Mouse (Mus musculus) midbrain, embryonic 15.5 days (tissue): ENCODE data around the gene Ogt. TPM values are rescaled to one million over a fixed set of nuclear protein-coding genes. Genes with fewer than 3 reads are reported as not detected.

Experiments used
- ATAC-seq: fragments of 200-750 bp; cut with Nextera tagmentation; replicated peaks from 2 replicates; pipeline ENCODE4 v1.8.0; 2017; ENCODE audit warnings: moderate TSS enrichment
- H3K27ac ChIP-seq: fragments of 300-500 bp; sonication (generic); 2 replicates; pipeline ENCODE4 v1.5.1; 2015; ENCODE audit warnings: mild to moderate bottlenecking, inconsistent platforms
- H3K27me3 ChIP-seq: fragments of 300-500 bp; sonication (generic); replicated peaks from 2 replicates; pipeline ENCODE4 v1.6.1; 2015; ENCODE audit warnings: inconsistent platforms
- H3K36me3 ChIP-seq: fragments of 300-500 bp; sonication (generic); replicated peaks from 2 replicates; pipeline ENCODE4 v1.6.1; 2015; ENCODE audit warnings: inconsistent platforms
- H3K4me1 ChIP-seq: fragments of 300-500 bp; sonication (generic); 2 replicates; pipeline ENCODE4 v1.6.1; 2015; ENCODE audit warnings: inconsistent platforms
- H3K4me2 ChIP-seq: fragments of 300-500 bp; sonication (generic); 2 replicates; pipeline ENCODE4 v1.6.1; 2015; ENCODE audit warnings: inconsistent platforms, mild to moderate bottlenecking, moderate library complexity
- H3K4me3 ChIP-seq: fragments of 300-500 bp; sonication (generic); 2 replicates; pipeline ENCODE4 v1.5.1; 2015; ENCODE audit warnings: mild to moderate bottlenecking, inconsistent platforms
- H3K9ac ChIP-seq: fragments of 300-500 bp; sonication (generic); 2 replicates; pipeline ENCODE4 v1.6.1; 2015; ENCODE audit warnings: mild to moderate bottlenecking, inconsistent platforms
- H3K9me3 ChIP-seq: fragments of 300-500 bp; sonication (generic); 2 replicates; pipeline ENCODE4 v1.6.1; 2016; ENCODE audit warnings: inconsistent platforms
- WGBS: fragments of 180-500 bp; shearing (Covaris S2); methylation state at CpG from one replicate; pipeline ENCODE4 v1.1.7; 2015; ENCODE audit warnings: mixed read lengths; 5-methylcytosine and 5-hydroxymethylcytosine counted together
- polyA plus RNA-seq: library from polyadenylated mRNA; unstranded; fragments of >200 nt; fragmentation: Nextera tagmentation; extraction: Ambion mirVana; gene quantifications from 2 replicates; pipeline ENCODE4 v1.2.1, GENCODE M21; 2015

Gene Ogt
- polyA plus RNA-seq, 1 experiment from 2014 or later, result 222 TPM

DNA sequence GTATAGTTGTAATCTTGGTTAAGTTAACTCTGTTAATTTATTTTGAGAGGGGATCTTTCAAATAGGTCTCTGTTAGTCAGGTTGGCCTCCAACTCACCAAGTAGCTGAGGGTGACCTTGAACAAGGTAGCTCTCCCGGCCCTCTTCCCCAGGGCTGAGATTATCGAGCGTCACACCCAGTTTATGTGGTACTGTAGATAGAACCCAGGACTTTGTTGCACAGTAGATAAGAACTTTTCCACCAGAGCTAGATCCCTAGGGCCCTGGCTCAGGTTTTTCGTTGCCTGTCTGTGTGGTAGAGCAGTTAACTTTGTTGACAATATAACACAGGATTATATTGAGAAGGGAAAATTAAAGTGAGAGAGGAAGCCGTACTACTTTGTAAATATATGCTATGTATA lies 6.8 kb downstream of the Ogt start:
- 86% methylated on average over 5 of the region's 5 CpGs for WGBS
- H3K27me3 ChIP-seq, result no peaks in the 10 kb centered on the region
- H3K4me2 ChIP-seq, result no peak overlapping the region
- no peaks in the 10 kb centered on the region for H3K9me3 ChIP-seq
- ATAC-seq, result no peak
- no peaks in the 10 kb centered on the region for H3K36me3 ChIP-seq
- H3K4me1 ChIP-seq, result peaks cover 14% of the 10 kb centered on the region
- H3K9ac ChIP-seq, result no peak overlapping the region
- H3K27ac ChIP-seq, result no peak overlapping the region
- H3K4me3 ChIP-seq, result no peak overlapping the region

DNA sequence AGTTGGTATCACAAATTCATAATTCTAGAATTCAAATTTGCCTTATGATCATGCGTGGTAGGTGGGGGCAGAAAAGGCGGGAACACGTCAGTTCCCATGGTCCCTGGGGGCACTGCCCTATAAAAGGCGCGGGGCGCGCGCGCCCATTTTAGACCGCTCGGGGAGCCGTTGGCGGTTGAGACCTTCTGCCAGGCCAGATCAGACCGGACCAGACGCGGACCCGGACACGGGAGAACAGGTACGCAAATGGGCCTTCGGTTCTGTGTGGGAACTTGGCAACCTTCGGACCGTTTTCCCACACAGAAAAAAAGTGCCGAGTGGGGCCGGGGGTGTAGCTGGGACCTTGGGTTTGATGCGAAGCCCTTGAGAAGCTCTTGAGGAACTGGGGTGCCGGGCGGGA lies 55.8 kb downstream of the Ogt start:
- no peak for ATAC-seq
- no peaks in the 10 kb centered on the region for H3K9me3 ChIP-seq
- 94% methylated on average over 27 of the region's 27 CpGs for WGBS
- no peak overlapping the region for H3K9ac ChIP-seq
- no peak overlapping the region for H3K27ac ChIP-seq
- H3K4me1 ChIP-seq, result no peaks in the 10 kb centered on the region
- no peak overlapping the region for H3K4me2 ChIP-seq
- no peak overlapping the region for H3K4me3 ChIP-seq
- no peaks in the 10 kb centered on the region for H3K27me3 ChIP-seq
- H3K36me3 ChIP-seq, result no peaks in the 10 kb centered on the region

- WGBS, result 76% methylated on average over 50 of the region's 54 CpGs
- ATAC-seq, result no peak
Measured at GRCm38 (mm10) chrX:101697537-101697936, 57.7 kb downstream of the Ogt start.

DNA sequence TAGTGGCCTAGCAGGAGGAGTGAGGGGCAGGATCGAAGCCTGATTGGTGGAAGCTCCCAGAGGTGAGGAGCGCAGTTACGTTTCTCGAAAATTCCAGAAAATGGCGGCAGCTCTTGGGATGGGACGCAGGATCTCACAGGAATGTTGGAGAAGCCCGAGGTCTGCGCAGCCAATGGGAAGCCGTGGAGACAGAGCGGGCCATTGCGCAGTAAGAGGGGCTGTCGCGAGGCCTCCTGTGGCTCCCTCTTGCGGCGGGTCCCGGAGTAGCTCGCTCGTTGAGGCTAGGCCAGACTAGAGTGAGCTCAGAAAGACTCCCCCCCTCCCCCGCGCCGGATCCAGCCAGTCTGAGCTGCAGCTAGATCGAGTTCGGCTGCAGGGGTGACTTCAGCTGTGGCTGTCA lies 58.4 kb downstream of the Ogt start:
- no peaks in the 10 kb centered on the region for H3K4me1 ChIP-seq
- H3K4me2 ChIP-seq, result no peak overlapping the region
- no peaks in the 10 kb centered on the region for H3K36me3 ChIP-seq
- no peak overlapping the region for H3K27ac ChIP-seq
- H3K9ac ChIP-seq, result no peak overlapping the region
- H3K4me3 ChIP-seq, result no peak overlapping the region
- H3K9me3 ChIP-seq, result no peaks in the 10 kb centered on the region
- 61% methylated on average over 23 of the region's 23 CpGs for WGBS
- no peak for ATAC-seq
- H3K27me3 ChIP-seq, result no peaks in the 10 kb centered on the region

More at GRCm38 (mm10) chrX:101697537-101697936, 57.7 kb downstream of the Ogt start:
- H3K4me1 ChIP-seq, result no peaks in the 10 kb centered on the region
- no peak overlapping the region for H3K27ac ChIP-seq
- H3K4me2 ChIP-seq, result no peak overlapping the region
- no peak overlapping the region for H3K4me3 ChIP-seq
- H3K9me3 ChIP-seq, result no peaks in the 10 kb centered on the region
- H3K9ac ChIP-seq, result no peak overlapping the region
- H3K27me3 ChIP-seq, result no peaks in the 10 kb centered on the region
- H3K36me3 ChIP-seq, result no peaks in the 10 kb centered on the region

GRCm38 (mm10) chrX:101705111-101705510 lies 65.3 kb downstream of the Ogt start:
- 72% methylated on average over 7 of the region's 7 CpGs for WGBS
- no peak for ATAC-seq
- no peaks in the 10 kb centered on the region for H3K36me3 ChIP-seq

GRCm38 (mm10) chrX:101720401-101720800 lies 80.5 kb downstream of the Ogt start:
- WGBS, result 68% methylated on average over 1 of the region's 1 CpGs
- Histone ChIP-seq H3K4me3 (no peak overlapping the region), H3K27me3 (0 out of 2 replicates have a peak, but pooled peaks cover 7% of the 10 kb centered on the region), H3K36me3 (no peaks in the 10 kb centered on the region), H3K9ac (no peak overlapping the region), H3K4me1 (no peaks in the 10 kb centered on the region), H3K9me3 (no peaks in the 10 kb centered on the region), H3K4me2 (no peak overlapping the region), H3K27ac (no peak overlapping the region)
- no peak for ATAC-seq

More at GRCm38 (mm10) chrX:101705111-101705510, 65.3 kb downstream of the Ogt start:
- no peak overlapping the region for H3K27ac ChIP-seq
- H3K4me2 ChIP-seq, result no peak overlapping the region
- H3K4me3 ChIP-seq, result no peak overlapping the region
- H3K9ac ChIP-seq, result no peak overlapping the region
- H3K9me3 ChIP-seq, result no peaks in the 10 kb centered on the region
- H3K4me1 ChIP-seq, result no peaks in the 10 kb centered on the region
- no peaks in the 10 kb centered on the region for H3K27me3 ChIP-seq

GRCm38 (mm10) chrX:101730010-101730409 lies 90.2 kb downstream of the Ogt start:
- H3K4me2 ChIP-seq, result no peak overlapping the region
- H3K36me3 ChIP-seq, result no peaks in the 10 kb centered on the region
- no peaks in the 10 kb centered on the region for H3K9me3 ChIP-seq
- no peak overlapping the region for H3K9ac ChIP-seq
- H3K27me3 ChIP-seq, result no peaks in the 10 kb centered on the region; the same call in 1 of the 2 replicates
- H3K4me3 ChIP-seq, result no peak overlapping the region
- no peak overlapping the region for H3K27ac ChIP-seq
- no peaks in the 10 kb centered on the region for H3K4me1 ChIP-seq
- no peak for ATAC-seq

DNA sequence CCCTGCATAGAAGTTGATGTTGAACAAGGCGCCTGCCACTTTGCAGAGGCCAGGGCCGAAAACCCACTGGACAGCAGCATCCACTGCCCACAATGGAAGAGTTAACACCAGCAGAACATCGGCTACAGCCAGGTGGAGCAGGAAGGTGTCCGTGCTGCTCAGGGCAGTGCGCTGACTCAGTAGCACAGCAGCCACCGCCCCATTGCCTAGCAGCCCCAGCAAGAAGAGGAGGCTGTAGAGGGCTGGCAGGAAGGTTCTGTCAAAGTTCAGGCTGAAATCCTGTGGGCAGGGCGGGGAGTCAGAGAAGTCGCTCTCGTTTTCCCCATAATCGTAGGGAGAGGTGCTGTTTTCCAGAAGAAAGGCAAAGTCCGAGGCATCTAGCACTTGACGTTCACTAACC lies 92.8 kb downstream of the Ogt start:
- Histone ChIP-seq H3K27me3 (no peaks in the 10 kb centered on the region; the same call in none of the 2 replicates), H3K36me3 (no peaks in the 10 kb centered on the region), H3K4me3 (no peak overlapping the region), H3K27ac (no peak overlapping the region), H3K9me3 (no peaks in the 10 kb centered on the region), H3K4me1 (no peaks in the 10 kb centered on the region), H3K9ac (no peak overlapping the region), H3K4me2 (no peak overlapping the region)
- 86% methylated on average over 12 of the region's 12 CpGs for WGBS
- no peak for ATAC-seq

DNA sequence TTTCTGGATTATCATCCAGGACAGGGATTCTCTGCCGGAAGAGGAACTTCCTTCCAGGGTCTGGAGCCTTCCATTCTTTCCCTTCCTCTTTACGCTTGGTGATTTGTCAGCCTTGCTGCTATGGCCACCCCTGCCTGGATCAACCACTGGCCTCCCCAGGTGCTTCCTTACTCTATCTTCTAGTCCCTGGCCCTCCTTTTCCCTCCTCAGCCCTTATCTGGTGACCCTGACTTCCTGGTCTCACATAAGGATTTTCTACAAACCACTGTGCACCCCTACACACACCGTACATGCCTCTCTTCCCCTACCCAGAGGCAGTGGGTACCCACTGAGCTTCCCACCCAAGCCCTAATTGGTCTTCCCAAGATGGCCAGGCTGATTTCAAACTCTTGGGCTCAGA lies 93.4 kb downstream of the Ogt start:
- WGBS, result 96% methylated on average over 3 of the region's 3 CpGs

DNA sequence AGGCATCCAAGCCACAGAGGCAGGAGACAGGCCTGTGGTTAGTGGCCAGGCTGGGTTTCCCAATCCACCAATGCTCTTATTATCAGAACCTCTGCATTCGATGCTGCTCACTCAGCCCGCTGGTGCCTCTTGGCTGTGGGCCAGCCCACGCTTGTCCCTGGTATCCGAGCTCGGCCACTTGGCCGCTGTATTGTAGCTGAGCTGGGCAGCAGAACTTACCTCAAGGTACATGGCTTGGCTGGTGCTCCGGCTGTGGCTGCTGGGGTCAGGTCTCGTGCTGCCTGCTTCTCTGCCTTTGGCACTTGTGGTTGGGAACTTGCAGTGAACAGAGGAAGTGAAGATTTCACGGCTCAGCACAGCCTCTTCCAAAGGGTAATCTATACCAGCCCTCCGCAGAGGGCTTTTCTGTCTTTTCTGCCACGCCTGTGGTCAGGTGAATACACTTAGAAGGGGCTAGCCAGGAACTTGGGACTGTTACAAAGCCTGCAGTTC lies 94.0 kb downstream of the Ogt start, which contains the start of gene Cxcr3:
Cxcr3 (minus strand) TSS at position 442 of the 492 bp plus-strand sequence.
- no peak within 1 kb of the TSS for H3K9ac ChIP-seq
- H3K4me2 ChIP-seq, result no peak within 1 kb of the TSS
- H3K9me3 ChIP-seq, result no peaks in the 10 kb centered on the region
- H3K4me3 ChIP-seq, result no peak within 1 kb of the TSS
- no peak within 1 kb of the TSS for H3K27ac ChIP-seq
- H3K36me3 ChIP-seq, result no peaks in the 10 kb centered on the region
- ATAC-seq, result no peak
- WGBS, result 72% methylated on average over 11 of the region's 11 CpGs
- peaks cover 3% of the 10 kb centered on the region for H3K27me3 ChIP-seq
- H3K4me1 ChIP-seq, result no peaks in the 10 kb centered on the region

More for the DNA sequence above, 93.4 kb downstream of the Ogt start:
- no peak overlapping the region for H3K27ac ChIP-seq
- ATAC-seq, result no peak
- H3K36me3 ChIP-seq, result no peaks in the 10 kb centered on the region
- no peaks in the 10 kb centered on the region; the same call in none of the 2 replicates for H3K27me3 ChIP-seq
- H3K9me3 ChIP-seq, result no peaks in the 10 kb centered on the region
- H3K4me1 ChIP-seq, result no peaks in the 10 kb centered on the region
- H3K4me3 ChIP-seq, result no peak overlapping the region
- H3K9ac ChIP-seq, result no peak overlapping the region
- H3K4me2 ChIP-seq, result no peak overlapping the region

Other genes with a start within 250 kb of the Ogt start
- 94.3 and 102 TPM in 2 replicates for gene Zmym3, start 219.2 kb upstream of the Ogt start, polyA plus RNA-seq
- 335 and 336 TPM in 2 replicates for gene Nono, start 210.7 kb upstream of the Ogt start, polyA plus RNA-seq
- 1.5 and 1.6 TPM in 2 replicates for gene Itgb1bp2, start 191.0 kb upstream of the Ogt start, polyA plus RNA-seq
- gene Taf1, start 107.3 kb upstream of the Ogt start, polyA plus RNA-seq, result 16.1 and 19.7 TPM in 2 replicates
- gene Cxcr3, start 94.2 kb downstream of the Ogt start, polyA plus RNA-seq, result 0.25 and 0.57 TPM in 2 replicates
- 0.08 and 0.10 TPM in 2 replicates for gene Gm4779, start 154.4 kb downstream of the Ogt start, polyA plus RNA-seq
- gene 8030474K03Rik, start 154.6 kb downstream of the Ogt start, polyA plus RNA-seq, result not detected in 2 replicates
- gene Nhsl2, start 209.3 kb downstream of the Ogt start, polyA plus RNA-seq, result 7.0 and 7.6 TPM in 2 replicates